Mouse (Mus musculus) 416B (cell line): ENCODE results near the gene Tspan11.
A peak's percentile ranks its signal among the peaks of the same experiment; 100 is the strongest.

ENCODE experiments used
- DNase-seq: peaks from one replicate; pipeline ENCODE4 v3.0.0; 2011; ENCODE audit warnings: low read depth

Tspan11 gene

DNA sequence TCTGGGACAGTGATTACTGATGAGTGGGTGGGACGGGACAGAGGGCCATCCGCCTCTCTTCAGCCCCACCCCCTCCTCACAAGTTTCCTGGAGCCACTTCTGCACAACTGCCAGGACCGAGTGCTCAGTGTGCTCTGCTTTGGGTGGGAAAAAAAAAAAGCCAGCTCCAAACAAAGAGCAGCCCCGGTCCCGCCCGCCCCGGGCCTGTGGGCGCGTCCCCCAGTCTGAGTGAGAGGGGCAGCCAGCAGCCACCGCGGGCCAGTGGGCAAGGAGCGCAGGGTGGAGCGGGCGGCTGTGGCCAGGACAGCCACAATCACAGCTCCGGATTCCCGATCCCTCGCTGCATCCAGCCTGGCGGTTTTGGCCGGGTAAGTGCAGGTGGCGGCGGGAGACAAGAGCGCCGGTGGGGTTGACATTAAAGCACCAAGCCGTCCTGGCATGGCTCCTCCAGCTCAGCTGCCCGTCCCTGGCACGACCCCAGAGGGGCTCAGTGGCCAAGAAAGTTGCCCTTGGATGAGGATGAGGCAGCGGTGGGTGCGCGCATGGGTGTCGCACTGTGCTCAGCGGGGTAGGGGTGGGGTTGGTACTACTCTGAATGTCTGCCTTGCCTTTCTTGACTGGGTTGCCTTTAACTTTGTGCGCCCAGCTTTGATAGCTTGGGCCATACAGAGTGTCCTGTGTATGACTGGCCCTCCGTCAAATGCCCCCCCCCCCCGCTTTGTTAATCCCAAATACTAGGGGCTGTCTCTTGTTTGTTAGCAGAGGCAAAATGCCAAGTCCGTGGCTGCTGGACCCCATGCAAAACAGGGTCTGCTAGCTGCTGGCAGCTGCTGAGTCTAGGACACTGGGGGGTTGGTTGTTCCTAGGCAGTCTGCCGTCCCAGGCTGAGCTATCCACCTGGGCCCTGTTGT, at the start of gene Tspan11:
Tspan11 (plus strand) TSS at position 79 of the 911 bp plus-strand sequence.
- no peak for DNase-seq

DNA sequence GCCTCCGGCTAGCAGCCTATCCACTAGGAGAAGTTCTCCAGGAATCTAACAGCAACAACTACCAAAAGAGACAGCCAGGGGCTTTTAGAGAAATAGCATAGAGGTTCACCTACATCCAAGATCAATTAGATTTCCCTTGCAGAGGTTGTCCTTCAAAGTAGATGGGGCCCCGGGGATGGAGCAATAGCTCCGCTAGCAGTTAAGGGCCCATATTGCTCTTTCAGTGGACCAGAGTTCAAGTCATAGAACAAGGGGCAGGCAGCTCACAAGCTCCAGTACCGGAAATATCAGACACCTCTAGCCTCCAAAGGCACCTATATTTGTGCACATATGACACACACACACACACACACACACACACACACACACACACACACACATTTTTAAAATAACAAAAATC, 49.5 kb upstream of the Tspan11 start:
- no peak for DNase-seq

DNA sequence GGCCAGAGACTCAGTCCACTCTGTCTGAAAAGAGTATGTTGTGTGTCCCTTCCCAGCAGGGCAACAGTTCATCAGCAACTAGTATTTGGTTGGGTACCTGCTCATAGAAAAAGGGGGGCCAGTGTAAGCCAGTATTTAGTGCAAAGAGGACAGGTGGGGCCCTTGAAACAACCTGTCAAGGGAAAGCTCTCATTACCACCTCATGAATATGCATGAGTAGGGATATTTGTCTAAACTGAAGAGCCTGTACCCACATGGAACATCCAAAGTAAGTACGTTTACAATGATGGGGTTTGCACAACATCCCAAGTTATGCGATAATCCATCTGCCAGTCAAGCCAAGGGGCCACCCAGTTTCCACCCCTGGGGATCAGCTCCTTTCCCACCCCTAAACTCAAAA, 47.9 kb upstream of the Tspan11 start:
- DNase-seq: no peak

DNA sequence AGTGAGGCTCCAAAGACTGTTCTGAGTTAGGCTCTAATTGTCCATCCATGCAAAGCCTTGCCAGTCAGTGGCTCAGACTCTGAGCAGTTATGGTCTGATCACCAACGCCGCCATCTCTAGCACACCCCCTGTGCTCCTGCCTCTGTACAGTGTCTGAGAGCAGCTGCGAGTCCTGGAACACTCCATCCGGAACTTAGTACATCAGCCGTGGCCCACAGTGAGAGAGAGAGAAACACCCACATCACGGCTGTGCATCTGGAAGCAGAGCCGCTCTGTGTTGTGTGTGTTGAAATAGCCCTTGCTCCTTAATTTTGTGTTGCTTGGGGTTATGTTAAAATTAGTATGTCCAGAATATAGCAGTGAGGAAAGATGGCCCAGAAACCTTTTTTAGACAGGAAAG, 47.2 kb upstream of the Tspan11 start:
- DNase-seq: no peak

DNA sequence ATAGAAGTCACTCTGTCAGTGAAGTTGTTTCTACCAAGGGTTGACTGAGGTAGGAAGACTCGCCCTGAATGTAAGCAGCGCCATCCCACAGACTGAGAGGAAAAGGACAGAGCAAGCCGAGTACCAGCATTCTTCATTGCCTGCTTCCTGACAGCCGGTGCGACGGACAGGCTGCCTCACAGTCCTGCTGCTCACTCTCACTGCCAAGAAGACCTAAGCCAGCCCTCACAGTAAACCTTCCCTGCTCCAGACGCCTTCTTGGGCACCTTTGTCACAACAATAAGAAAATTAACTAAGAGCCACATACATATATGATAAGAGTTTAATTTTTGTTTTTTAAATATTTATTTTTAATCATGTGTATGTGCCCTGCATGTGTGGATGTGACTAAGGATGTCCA, 46.1 kb upstream of the Tspan11 start:
- DNase-seq: no peak

DNA sequence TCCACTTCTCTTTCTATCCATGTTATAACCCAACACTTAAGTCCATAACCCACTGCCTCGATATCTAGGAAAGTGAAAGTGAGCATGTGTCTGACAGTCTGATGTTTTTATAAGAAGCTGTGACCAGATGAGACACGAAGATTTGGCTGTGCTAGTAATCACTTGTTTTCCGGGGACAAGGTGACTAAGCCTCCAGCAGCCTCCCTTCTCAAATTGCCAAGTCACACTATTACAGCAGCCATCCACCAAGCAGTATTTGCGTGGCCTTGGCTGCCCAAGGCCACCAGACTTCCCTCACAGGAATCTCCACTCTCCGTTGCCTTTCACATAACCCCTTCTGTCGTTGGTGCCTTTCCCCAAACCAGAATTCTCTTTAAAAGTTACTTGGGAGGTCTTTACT, 40.9 kb upstream of the Tspan11 start:
- DNase-seq: peak; percentile 74

DNA sequence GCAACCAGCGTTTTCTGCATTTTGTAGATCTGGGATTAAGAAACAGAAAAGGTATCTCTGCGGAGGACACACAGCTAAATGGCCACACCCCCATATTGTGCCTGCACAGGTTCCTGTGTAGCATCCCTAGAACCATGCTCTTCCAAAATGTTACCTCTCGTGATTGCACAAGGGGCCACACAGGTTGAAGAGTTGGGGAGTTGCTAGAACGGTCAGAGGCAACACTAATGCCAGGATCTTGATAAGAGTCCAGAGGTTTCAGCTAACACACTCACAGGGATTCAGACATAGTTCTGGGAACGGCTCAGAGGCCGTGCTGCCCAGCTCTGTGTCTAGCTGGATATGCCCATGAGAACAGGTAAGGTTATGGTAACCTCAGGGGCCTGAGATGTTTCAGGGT, 37.9 kb upstream of the Tspan11 start:
- DNase-seq: no peak

DNA sequence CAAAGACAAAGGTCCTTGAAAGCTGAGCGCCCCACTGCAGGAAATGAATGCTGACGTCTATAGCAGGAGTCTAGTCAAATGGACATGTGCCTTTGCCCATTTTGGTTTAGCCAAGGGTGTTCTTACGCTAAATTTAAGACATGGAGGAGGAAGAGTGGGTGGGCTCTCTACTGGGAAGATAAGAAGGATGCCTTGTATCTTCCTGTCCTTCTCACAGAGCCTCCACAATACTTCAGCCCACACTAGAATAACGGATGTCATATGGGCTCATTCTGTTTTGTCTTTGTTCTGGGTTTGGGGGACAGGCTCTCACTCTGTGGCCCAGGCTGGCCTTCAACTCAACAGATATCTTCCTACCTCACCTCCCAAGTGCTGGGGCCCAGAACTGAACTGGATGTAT, 35.8 kb upstream of the Tspan11 start:
- DNase-seq: no peak

DNA sequence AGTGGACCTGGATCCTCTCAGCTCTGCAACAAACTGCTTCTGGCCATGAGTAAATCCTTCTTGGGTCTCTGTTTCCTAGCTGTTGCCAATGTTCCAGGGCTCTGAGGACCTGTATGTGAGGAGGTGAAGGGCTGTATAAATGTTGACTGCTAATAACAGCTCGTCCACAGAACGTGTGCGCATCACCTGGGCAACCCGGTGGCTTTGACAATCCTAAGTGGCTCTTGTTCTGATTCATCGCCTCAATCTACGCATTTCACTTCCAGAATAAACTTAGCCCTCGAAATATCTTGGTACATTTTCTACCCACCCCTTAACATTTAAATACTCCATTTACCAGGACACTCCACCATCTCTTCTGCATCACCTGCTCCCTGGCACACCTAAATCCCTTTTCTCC, 34.1 kb upstream of the Tspan11 start:
- no peak for DNase-seq

DNA sequence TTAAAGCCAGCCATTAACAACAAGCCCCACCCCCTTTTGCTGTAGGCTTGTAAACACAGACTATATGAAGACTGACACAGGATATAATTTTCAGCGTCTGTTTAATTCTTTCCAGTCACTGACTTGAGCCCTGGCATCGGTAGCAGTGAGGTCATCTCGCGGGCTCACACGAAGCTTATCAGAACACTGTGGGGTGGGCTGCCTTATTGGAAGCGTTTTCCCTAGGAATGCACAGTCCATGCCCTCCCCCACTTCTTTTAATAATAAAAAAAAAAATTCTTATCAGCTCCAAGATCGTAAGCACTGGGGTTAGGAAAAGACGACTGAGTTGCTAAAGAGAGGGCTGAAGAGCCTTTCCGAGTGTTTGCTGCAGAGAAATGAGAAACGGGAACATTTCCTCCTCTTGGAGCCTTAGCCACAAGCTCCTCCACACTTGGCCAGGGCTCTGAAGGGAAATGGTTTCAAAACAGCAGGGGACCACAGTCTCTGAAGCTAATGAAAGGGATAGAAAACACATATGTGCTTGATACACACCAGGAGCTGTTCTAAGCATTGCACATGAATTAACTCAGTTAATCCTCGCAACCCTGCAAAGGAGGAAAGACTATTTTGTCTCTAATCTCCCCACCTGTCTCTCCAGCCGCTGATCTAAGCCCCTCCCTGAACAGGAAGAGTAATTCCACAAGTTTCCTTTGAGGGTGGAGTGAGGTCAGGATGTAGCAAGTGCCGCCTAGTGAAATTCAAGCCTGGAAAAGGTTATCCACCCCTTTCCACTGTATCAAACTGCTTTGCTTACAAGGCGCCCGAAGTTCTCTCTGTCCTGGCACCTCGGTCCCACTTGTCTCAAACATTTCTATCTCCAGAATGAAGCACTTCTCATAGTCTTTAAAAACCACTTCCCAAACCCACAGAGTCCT, 33.4 kb upstream of the Tspan11 start:
- no peak for DNase-seq

DNA sequence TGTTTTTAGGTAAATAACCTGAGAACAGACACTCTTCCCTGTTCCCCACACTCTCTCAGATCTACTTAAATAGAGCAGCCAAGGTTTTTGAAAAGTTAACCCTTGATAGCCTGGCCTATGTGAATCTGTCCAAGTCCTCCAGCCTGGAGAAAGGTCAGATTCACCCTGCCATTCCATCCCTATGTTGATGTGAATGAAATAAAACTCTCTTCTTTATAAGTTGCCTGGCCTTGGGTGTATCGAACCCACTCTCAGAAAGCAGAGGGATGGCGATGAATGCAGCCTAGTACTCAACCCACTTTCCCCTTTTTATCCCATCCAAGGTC, 32.7 kb upstream of the Tspan11 start:
- no peak for DNase-seq

DNA sequence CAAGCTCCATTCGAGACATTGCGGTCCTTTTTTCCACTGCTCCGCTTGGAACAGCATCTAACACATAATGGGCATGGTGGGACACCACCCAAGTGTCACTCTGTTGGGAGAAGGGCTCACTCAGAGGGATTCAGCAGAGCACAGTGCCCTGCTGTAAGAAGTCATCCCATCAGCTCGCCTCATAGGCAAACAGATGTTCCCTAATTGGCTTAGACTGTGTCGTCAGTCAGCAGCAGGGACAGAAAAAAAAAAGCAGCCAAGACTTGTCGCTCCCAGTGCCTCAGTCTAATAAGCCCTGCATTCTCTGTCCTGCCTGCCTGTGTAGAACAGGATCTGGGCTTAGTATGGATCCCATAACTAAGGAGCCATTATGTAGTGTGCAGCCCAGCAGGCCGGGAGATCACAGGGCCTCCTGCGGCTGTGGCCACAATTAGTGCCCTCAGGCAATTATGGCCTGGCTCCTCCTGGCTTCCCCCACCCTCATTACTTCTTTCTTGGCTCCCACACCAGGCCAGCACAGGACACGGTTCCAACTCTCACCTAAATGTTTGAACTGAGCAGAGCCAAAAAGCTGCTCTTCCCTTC, 31.6 kb upstream of the Tspan11 start:
- no peak for DNase-seq

DNA sequence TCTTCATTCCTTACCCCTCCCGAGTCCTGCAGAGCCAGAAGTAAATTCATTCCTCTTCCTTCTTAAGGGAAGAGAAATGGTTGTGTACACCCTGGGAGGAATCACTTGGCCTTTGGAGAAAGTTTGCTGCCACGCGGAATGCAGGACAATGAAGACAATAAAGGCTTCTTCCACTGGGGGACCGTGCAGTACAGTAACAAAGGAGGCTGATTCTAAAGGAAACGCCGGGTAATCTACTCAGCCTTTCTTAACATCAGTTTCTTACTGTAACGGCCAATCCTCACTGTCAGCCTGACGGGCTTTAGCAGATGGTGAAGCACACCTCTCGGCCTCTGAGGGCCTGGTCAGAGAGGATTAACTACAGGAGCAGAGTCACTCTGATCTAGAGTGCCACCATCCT, 25.4 kb upstream of the Tspan11 start:
- DNase-seq: no peak

DNA sequence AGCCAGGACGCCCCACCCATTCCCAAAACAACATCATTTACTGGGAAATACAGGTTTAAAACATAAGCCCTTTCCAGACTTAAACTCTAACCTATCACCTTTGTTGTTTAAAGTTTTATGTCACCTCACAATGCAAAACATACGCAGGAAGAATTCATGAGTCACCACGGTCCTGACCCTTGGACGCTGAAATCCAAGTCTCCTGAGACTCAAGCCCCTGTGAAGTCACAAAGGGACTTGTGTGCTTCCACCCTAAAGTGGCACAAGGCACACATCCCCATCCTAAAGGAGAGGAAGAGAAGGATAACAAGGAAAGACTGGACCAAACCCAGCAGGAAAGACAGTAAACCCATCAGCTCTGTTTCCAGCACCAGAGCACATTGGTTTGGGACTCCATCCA, 22.0 kb upstream of the Tspan11 start:
- DNase-seq: no peak

DNA sequence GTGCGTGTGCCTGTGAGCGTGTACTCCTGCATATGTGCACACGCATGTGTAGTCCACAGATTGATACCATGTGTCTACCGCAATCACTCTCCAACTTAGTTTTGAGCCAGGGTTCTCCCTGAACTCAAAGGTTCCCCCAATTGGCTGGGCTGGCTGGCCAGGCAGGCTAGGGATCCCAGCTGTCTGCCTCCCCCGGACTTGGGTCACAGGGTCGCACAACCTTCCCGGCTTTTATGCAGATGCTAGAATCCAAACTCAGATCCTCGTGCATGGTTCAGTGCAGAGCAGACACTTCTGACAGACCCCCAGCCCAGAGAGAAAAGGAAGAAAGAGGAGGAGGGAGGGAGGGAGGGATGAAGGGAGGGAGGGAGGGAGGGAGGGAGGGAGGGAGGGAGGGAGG, 18.8 kb upstream of the Tspan11 start:
- DNase-seq: no peak

DNA sequence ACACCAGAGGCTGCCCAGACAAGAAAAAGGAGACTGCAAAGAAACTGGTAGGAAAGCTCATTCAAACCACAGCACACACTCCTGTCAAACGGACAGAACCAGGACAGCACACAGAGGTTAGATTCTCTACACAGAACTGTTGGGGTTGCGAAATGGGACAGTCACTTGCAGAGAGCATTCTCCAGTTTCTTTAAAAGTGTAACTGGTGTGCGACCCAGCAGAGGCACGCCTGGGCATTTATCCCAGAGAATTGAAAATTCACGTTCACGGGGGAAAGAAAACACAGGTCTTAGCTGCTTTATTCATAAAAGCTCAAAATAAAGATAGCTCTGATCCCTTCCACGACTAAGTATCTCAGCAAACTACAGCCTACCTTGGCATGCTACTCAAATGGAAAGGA, 18.3 kb upstream of the Tspan11 start:
- no peak for DNase-seq

DNA sequence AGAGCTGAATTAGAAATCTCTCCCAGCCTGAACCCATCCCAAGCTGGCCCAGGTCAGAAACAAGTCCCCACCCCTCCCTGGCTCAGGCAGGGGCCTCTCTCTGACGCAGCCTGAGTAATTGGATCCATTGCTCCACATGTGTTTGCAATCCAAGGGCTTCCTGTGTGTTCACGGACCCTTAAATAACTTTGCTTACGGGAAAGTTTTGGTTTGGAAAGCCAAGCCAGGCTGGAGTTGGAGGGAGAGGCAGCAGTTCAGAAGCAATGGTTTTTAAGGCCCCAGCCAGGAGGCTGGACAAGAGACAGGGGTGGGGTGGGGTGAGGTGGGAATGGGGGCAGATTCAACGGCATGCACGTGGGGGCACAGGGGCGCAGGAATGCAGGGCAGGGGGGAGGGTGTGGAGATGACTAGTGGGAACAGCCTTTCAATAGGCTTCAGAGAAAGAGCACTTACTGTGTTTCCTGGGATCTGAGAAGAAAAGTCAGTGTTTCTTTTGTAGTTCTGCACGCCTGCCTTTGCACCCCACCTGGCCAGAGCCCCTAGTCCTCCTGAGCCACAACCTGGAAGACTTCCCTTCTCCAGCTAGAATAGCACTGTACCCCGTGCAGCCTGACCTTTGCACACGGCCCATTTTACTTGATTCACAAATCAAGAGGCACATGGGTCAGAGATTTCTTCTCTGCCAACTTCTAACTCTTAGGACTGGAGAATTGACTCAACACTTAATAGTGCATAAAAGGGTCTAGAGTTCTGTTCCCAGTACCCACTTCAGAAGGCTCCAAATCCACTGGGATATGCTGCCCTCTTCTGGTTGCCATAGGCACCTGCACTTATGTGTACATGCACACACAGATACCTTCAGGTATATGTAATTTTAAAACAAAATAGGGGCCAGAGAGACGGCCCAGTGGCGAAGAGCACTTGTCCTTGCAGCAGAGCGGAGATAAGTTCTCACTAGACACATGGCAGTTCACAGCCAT, 16.8 kb upstream of the Tspan11 start:
- no peak for DNase-seq

DNA sequence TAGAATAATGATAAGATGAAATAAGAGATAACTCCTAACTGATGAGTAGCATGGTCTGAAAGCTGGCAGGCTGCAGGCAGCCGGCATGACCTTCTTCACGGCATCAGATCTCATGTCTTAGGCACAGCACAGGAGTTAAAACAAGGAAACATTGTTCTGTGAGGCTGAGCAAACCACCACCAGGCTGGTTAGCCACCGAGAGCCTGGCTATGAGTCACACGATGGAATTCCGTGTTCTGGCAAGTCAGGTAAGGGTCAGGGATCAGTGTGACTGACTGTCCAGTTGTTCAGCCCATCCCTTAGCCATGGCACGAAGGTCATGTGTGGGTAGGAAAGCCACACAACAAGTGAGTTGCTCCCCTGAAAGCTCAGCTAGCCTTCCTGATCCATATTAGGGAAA, 16.0 kb upstream of the Tspan11 start:
- DNase-seq: no peak

DNA sequence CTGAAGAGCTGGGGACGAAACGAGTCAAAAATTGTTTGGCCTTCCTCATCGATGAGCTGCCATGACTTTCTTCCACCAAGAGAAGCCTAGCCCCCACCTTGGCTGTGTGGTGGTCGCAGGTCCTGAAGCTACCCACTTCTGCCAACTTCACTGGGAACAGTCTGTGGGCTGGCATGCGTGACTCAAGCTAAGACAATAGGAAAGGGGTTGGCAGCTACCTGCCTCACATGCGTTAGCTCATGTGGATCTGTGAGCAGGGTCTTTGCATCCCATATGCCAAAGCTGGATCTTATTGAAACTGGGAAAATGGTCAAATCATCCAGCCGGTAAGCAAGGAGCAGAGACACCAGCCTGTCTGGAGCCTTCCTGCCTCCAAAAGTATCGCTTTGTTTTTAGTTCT, 14.8 kb upstream of the Tspan11 start:
- DNase-seq: no peak

DNA sequence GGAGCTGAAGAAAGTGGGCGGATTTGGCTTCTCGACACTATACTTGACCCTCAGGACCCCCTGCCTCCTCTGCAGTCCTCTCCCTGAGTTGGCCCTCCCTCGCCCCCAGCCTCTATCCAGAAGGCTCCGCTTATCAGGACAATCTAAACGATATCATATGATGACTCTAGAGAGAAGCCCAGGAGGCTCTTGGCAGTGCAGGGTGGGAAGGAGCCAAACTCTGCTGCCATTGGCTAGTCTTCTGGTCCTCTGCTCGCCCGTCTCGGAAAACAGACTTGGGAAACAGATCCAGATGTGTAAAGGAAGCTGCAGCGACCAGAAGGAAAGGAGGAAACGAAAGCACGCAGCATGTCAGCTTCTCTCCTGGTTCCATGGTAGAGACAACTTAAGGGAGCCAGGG, 11.5 kb upstream of the Tspan11 start:
- no peak for DNase-seq

DNA sequence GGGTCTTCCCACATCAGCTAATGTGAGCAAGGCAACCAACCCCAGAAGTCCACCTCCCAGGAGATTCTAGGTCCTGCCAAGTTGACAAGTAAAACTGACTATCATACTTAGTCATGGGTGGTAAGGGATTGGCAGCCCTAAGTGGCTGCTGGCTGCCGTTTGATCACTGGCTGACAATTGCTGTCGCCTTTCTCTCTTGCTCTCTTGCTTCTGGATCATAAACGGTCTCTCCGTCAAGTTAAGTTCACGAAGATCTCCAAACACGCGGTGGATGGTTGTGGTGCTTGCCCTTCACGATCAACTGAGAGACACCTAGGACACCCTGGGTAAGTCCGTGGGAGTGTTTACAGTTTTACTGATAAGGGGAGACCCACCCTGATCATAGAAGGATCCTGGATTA, 11.0 kb upstream of the Tspan11 start:
- no peak for DNase-seq

DNA sequence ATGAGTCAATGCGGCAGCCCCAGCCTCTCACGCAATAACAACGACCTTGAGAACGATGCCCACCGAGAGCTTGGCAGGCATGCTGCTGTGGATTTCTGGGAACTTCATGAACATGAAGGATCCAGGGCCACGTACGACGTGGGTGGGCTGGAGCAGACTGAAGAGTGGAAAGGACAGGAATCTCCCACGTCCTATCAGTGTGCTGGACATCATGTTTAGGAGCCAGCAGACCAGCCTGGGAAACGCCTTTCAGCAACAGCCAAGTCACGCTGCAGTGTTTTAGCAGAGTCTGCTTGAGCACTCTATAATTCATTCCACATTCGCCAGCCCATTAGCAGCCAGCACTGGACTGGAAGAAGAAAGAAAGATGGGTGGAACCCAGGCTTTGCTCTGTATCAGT, 10.4 kb upstream of the Tspan11 start:
- DNase-seq: no peak
